Mouse (Mus musculus) cerebellum, adult 11 months (tissue): ENCODE measurements around the gene Rab17.

Experiments used
- DNase-seq: peaks from one replicate; pipeline ENCODE4 v3.0.0; 2022

Rab17 gene

GRCm38 (mm10) chr1:90969347-90969784, at the start of gene Rab17:
Gene Rab17, minus strand, starts transcription at chr1:90969661.
- no peak for DNase-seq

GRCm38 (mm10) chr1:91017111-91017758, 47.8 kb upstream of the Rab17 start:
- DNase-seq = no peak

DNA sequence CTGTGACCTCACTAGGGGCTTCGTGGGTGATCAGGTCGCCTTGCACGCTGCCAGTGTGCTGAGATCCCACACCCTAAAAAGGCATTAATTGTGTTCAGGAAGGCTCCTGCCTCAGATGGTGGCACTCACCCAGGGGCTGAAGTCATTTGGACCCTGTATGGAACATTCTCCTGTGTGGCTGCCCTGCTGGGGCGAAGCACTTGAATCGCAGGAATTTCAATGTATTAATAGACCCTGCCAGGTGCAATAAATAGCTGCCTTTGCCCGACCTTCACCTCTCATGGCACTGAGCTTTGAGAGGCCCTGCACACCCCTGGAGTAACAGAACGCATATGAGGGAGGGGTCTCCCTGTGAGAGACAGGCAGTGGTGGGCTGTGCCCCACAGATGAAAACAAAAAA, 46.1 kb upstream of the Rab17 start:
- no peak for DNase-seq

DNA sequence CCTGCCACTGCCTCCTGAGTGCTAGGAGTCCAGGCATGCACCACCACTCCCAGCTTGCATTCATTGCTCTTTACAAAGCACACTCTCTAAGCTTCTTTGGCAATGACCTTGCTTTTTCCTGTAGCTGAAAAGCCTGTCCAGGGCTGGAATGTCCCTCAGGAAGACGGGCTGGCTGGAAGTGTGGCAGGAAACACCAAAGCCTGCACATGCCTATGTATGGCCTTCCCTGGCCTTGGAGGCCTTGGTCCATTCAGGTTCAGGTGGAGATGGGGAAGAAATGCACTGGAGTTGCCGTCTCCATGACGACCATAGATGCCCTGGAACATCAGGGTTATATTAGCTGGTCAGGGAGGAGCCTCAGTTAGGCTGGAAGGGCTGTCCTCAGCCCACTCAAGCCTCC, 44.3 kb upstream of the Rab17 start:
- DNase-seq = no peak

GRCm38 (mm10) chr1:91011336-91011735, 41.9 kb upstream of the Rab17 start:
- no peak for DNase-seq

- DNase-seq = no peak
These were observed 41.3 kb upstream of the Rab17 start for GRCm38 (mm10) chr1:91010716-91011115.

DNA sequence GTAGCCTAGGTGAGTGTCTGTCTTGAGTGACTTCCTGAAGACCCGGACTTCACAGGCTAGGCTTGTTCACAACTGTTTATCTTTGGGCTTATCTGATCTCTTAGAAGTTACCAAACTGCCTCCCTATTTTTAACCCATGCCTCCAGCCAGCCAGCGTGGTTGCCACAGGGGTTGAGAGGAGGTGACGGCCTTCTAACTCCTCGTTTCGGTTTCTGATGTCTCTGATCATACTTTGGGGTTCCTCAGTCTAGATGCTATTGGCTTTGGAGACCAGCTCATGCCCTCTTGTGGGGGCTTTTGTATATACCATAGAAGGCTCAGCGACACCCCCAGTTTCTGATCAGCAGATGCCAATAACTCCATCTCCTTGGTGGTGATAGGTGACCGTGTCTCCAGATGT, 40.8 kb upstream of the Rab17 start:
- DNase-seq = no peak

GRCm38 (mm10) chr1:91009266-91009665, 39.8 kb upstream of the Rab17 start:
- DNase-seq = no peak

GRCm38 (mm10) chr1:91008746-91009145, 39.3 kb upstream of the Rab17 start:
- DNase-seq = no peak

GRCm38 (mm10) chr1:91008147-91008682, 38.8 kb upstream of the Rab17 start:
- DNase-seq = no peak

DNA sequence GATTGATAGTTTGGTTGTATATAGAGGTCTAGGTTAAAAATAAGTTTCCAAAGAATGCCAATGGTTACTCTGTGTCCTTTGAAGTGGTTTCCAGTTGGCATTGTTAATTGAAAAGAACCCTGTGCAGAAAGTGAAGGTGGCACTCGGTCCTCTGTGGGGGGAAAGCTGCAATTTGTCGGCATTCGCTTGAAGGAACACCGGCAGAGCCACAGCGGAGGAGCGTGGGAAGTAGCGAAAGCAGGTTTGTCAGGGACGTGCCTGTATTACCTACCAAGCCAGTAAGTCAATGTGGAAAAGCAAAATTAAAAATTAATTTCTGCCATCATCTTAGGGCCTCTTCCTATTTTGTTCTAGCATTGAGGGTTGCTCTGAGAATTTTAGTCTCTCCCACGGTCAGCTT, 37.2 kb upstream of the Rab17 start:
- DNase-seq = no peak

- DNase-seq = no peak
These were observed 36.6 kb upstream of the Rab17 start for GRCm38 (mm10) chr1:91006037-91006436.

- no peak for DNase-seq
These were observed 34.2 kb upstream of the Rab17 start for GRCm38 (mm10) chr1:91003522-91004253.

DNA sequence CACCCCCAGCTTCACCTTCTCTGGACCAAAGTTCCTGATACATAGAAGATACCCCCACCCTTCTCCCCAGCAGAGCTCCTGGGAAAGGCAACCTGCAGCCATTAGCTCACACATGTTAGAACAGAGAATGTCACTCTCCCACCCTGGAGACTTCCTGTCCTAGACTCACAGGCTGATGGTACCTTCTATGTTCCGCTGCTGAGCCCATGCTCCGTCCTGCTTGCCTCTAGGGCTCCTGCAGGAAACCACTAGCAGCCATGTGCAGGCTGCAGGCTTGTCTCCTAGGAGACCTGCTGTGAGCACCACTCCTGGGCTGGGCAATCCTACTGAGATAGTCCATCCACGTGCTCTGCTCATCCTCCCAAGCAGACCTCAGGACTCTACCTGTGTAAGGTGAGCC, 33.2 kb upstream of the Rab17 start:
- no peak for DNase-seq

- no peak for DNase-seq
These were observed 32.5 kb upstream of the Rab17 start for GRCm38 (mm10) chr1:91001871-91002539.

- DNase-seq = no peak
These were observed 31.6 kb upstream of the Rab17 start for GRCm38 (mm10) chr1:91001101-91001500.

GRCm38 (mm10) chr1:90999911-91000601, 30.6 kb upstream of the Rab17 start:
- DNase-seq = no peak

DNA sequence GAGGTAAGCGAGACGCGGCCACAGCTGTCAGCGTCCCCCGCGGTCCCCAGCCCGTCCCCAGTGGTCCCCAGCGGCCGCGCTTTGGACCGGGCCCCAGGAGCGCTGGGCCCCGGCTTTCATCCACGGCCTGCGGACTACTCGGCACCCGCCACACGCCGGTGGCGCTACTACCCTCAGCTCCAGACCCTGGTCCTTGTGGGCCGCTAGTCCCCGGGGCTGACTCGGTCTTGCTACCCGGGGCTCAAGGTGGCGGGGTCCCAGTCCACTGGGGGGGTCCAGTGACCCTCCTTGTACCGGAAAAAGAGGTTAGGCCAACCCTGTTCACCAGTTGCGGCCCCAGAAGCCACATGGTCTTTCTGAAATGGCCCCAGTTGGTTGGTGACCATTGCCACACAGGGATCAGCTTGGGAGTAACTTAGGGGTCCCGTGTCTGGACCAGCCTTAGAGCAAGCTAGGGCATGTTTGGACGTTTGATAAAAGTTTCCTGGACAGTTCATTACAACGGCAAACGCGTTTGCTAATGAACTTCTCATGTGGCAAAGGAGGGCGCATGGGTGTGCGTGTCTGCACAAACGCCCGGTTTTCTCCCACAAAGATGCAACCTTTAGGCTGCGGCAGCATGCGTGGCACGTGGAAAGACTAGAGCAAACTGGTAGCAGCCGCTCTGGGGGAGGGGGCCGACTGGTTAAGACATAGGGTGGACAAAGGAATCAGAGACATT, 29.6 kb upstream of the Rab17 start:
- no peak for DNase-seq

DNA sequence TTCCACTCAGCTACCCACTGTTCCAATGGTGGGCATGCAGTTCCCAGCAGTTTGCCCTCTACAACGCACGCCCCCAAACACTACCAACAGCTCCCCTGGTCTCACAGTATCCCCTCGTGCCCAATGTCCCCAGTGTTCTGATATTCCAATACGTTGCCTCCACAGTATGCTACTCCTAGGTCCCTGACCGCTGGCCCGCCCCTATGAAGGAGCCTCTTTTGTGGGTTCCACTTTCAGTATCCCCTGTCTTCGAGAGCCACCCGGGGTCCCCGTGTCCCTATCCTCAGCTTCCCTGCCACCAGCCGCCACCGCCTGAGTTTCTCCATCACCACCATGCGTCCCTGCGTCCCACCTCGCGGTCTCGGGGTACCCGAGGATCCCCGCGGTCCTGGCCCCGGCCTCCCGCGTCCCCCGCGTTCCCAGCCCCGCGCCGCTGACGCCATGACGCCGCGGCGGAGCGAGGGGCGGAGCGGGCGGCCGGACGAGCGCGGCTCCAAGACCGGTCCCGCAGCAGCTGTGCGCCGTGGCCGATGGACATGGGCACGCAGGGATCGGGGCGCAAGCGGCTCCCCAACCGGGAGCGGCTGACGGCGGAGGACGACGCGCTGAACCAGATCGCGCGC, 28.9 kb upstream of the Rab17 start, which contains the start of gene Lrrfip1:
TSS of gene Lrrfip1 (plus strand) at position 470 of the 623 bp plus-strand sequence.
- peak; percentile 19 for DNase-seq

DNA sequence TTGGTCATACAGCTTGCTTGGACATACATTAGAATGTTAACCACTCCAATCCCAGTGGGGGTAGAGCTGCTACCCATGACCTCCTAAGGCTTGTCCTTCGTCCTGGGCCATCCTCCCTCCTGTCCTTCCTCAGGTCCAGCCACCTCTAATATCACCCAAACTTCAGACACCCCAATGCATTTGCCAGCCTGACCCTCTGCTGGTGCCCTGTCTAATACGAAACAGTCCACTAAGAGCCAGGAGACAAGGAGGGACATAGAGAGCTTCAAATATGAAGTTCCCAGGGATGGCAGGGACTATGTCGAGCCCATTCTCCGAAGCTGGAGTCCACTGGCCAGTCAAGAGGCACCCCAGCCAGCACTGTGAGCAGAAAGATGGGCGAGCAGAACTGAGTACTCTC, 28.2 kb upstream of the Rab17 start:
- DNase-seq = no peak

- DNase-seq = no peak
These were observed 27.7 kb upstream of the Rab17 start for GRCm38 (mm10) chr1:90997136-90997535.

- no peak for DNase-seq
These were observed 26.5 kb upstream of the Rab17 start for GRCm38 (mm10) chr1:90995916-90996315.
